Mouse (Mus musculus): ENCODE data around the gene Hs6st3. TPM values are rescaled to one million over a fixed set of nuclear protein-coding genes. Genes with fewer than 3 reads are reported as not detected.

The Hs6st3 gene
- total RNA-seq (2014; fragmentation: Nextera tagmentation) (not detected in 2 replicates), total RNA-seq (2017) (not detected in 2 replicates)

- ATAC-seq (replicated peaks; ENCODE audit: low FRiP score, low TSS enrichment, poor library complexity, severe bottlenecking): 0 out of 2 replicates have a peak, but pooled peaks have one; percentile 28
These were observed at the start of gene Hs6st3 for GRCm38 (mm10) chr14:119137906-119138785. Gene Hs6st3, plus strand, starts transcription at chr14:119138341.

- 0 out of 2 replicates have a peak, but pooled peaks have one; percentile 26 for ATAC-seq (replicated peaks; ENCODE audit: low FRiP score, low TSS enrichment, poor library complexity, severe bottlenecking)
These were observed 39.1 kb upstream of the Hs6st3 start, which contains the start of gene Uggt2 for GRCm38 (mm10) chr14:119098851-119099569. Gene Uggt2, minus strand, starts transcription at chr14:119099430.

- ATAC-seq (replicated peaks; ENCODE audit: low FRiP score, low TSS enrichment, poor library complexity, severe bottlenecking): no peak
These were observed 38.6 kb upstream of the Hs6st3 start for GRCm38 (mm10) chr14:119099570-119099891.

- ATAC-seq (replicated peaks; ENCODE audit: low FRiP score, low TSS enrichment, poor library complexity, severe bottlenecking): no peak
These were observed 30.6 kb upstream of the Hs6st3 start for GRCm38 (mm10) chr14:119107591-119107990.

- ATAC-seq (replicated peaks; ENCODE audit: low FRiP score, low TSS enrichment, poor library complexity, severe bottlenecking): no peak
These were observed 29.3 kb upstream of the Hs6st3 start for GRCm38 (mm10) chr14:119108776-119109301.

GRCm38 (mm10) chr14:119109776-119110218 lies 28.3 kb upstream of the Hs6st3 start:
- no peak for ATAC-seq (replicated peaks; ENCODE audit: low FRiP score, low TSS enrichment, poor library complexity, severe bottlenecking)

- ATAC-seq (replicated peaks; ENCODE audit: low FRiP score, low TSS enrichment, poor library complexity, severe bottlenecking): no peak
These were observed 25.6 kb upstream of the Hs6st3 start for GRCm38 (mm10) chr14:119112558-119112957.

- ATAC-seq (replicated peaks; ENCODE audit: low FRiP score, low TSS enrichment, poor library complexity, severe bottlenecking): no peak
These were observed 14.6 kb upstream of the Hs6st3 start for GRCm38 (mm10) chr14:119123582-119123981.

GRCm38 (mm10) chr14:119124061-119124460 lies 14.1 kb upstream of the Hs6st3 start:
- ATAC-seq (replicated peaks; ENCODE audit: low FRiP score, low TSS enrichment, poor library complexity, severe bottlenecking): 0 out of 2 replicates have a peak, but pooled peaks have one; percentile 34

- no peak for ATAC-seq (replicated peaks; ENCODE audit: low FRiP score, low TSS enrichment, poor library complexity, severe bottlenecking)
These were observed 12.3 kb upstream of the Hs6st3 start for GRCm38 (mm10) chr14:119125840-119126239.

- ATAC-seq (replicated peaks; ENCODE audit: low FRiP score, low TSS enrichment, poor library complexity, severe bottlenecking): no peak
These were observed 10.8 kb upstream of the Hs6st3 start for GRCm38 (mm10) chr14:119127330-119127729.

- ATAC-seq (replicated peaks; ENCODE audit: low FRiP score, low TSS enrichment, poor library complexity, severe bottlenecking): peak; percentile 60
These were observed 632 bp upstream of the Hs6st3 start for GRCm38 (mm10) chr14:119137512-119137905.

GRCm38 (mm10) chr14:119138786-119139100 lies 602 bp downstream of the Hs6st3 start:
- ATAC-seq (replicated peaks; ENCODE audit: low FRiP score, low TSS enrichment, poor library complexity, severe bottlenecking): 0 out of 2 replicates have a peak, but pooled peaks have one; percentile 27

- ATAC-seq (replicated peaks; ENCODE audit: low FRiP score, low TSS enrichment, poor library complexity, severe bottlenecking): no peak
These were observed 1.3 kb downstream of the Hs6st3 start for GRCm38 (mm10) chr14:119139381-119139950.

- no peak for ATAC-seq (replicated peaks; ENCODE audit: low FRiP score, low TSS enrichment, poor library complexity, severe bottlenecking)
These were observed 14.9 kb downstream of the Hs6st3 start for GRCm38 (mm10) chr14:119153088-119153487.

GRCm38 (mm10) chr14:119193905-119194304 lies 55.8 kb downstream of the Hs6st3 start:
- ATAC-seq (replicated peaks; ENCODE audit: low FRiP score, low TSS enrichment, poor library complexity, severe bottlenecking): no peak

- no peak for ATAC-seq (replicated peaks; ENCODE audit: low FRiP score, low TSS enrichment, poor library complexity, severe bottlenecking)
These were observed 65.4 kb downstream of the Hs6st3 start for GRCm38 (mm10) chr14:119203508-119203907.

- no peak for ATAC-seq (replicated peaks; ENCODE audit: low FRiP score, low TSS enrichment, poor library complexity, severe bottlenecking)
These were observed 77.6 kb downstream of the Hs6st3 start for GRCm38 (mm10) chr14:119215576-119216309.

- no peak for ATAC-seq (replicated peaks; ENCODE audit: low FRiP score, low TSS enrichment, poor library complexity, severe bottlenecking)
These were observed 89.7 kb downstream of the Hs6st3 start for GRCm38 (mm10) chr14:119227709-119228338.

Measured in megakaryocyte-erythroid progenitor cell, adult 5-6 weeks (primary cell).